Mouse (Mus musculus) bone marrow macrophage, adult 2 months (primary cell): ENCODE results near the gene Dnal4. TPM values are rescaled to one million over a fixed set of nuclear protein-coding genes. Genes with fewer than 3 reads are reported as not detected.

ENCODE experiments used
- H3K27ac ChIP-seq: 2 replicates; pipeline ENCODE4 v1.5.1; 2012; ENCODE audit warnings: low read depth, low read length; ENCODE audit not compliant: insufficient read depth
- H3K4me1 ChIP-seq: 2 replicates; pipeline ENCODE4 v1.6.1; 2012; ENCODE audit warnings: low read length; ENCODE audit not compliant: control insufficient read depth, insufficient read depth
- H3K4me3 ChIP-seq: 2 replicates; pipeline ENCODE4 v1.5.1; 2012; ENCODE audit warnings: mild to moderate bottlenecking, low read length, moderate library complexity; ENCODE audit not compliant: insufficient read depth
- CTCF ChIP-seq: IDR thresholded peaks from 2 replicates; pipeline ENCODE4 v1.5.1; 2012; ENCODE audit warnings: low read depth, mild to moderate bottlenecking, low read length, moderate library complexity
- POLR2A ChIP-seq: IDR thresholded peaks from 2 replicates; pipeline ENCODE4 v1.6.1; 2012; ENCODE audit warnings: mild to moderate bottlenecking, low read depth, low read length, borderline replicate concordance
- polyA plus RNA-seq: library from polyadenylated mRNA; stranded (reverse); fragments of >200 nt; gene quantifications from 2 replicates; pipeline ENCODE4 v1.2.4, GENCODE M21; 2012; ENCODE audit not compliant: missing spikeins, insufficient read depth, insufficient read length

Gene Dnal4
- polyA plus RNA-seq, 1 experiment, result 23.9 TPM

DNA sequence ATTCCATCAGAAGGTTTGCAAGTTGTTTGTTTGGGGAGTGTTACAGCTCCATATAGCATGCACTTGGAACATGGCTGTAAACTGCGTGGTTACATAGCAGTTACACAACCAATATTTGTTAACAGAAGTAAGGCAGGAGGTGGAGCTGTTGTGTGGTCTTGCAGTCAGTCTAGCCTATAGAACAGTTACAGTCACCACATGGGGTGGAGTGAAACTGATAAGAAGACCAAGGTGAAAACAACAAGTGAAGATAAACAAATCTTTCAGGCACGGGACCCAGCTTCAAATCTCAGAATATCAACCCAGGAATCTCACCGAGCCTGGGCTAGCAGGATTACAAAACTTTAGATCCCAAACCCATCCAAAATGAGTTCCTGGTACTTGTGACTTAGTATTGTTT is 36.9 kb downstream of the Dnal4 start:
- TF ChIP-seq CTCF (no peak), POLR2A (no peak)
- Histone ChIP-seq H3K27ac (no peak overlapping the region), H3K4me1 (peaks cover 13% of the 10 kb centered on the region), H3K4me3 (peak overlapping the region; percentile 78; the same call in 1 of the 2 replicates)

DNA sequence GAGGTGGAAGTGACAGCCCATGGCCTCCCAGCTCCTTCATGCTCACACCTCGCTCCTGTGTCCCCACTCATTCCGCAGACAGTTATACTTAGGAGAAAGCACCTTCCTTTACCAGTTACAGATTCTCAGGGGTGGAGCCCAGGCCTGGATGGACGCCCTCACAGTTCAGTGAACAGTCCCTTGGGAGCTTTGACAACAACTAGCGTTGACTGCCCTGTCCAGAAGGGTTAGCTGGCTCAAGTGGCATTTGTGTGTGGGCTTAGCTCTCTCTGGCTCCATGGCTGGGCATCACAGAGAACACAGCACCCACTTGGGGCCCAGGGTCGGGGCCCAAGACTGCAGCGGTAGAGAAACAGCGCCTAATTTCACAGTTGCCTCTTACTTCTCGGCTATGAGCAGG is 43.3 kb downstream of the Dnal4 start:
- H3K4me1 ChIP-seq, result no peaks in the 10 kb centered on the region
- TF ChIP-seq CTCF (no peak), POLR2A (no peak)
- H3K27ac ChIP-seq, result no peak overlapping the region
- no peak overlapping the region for H3K4me3 ChIP-seq

DNA sequence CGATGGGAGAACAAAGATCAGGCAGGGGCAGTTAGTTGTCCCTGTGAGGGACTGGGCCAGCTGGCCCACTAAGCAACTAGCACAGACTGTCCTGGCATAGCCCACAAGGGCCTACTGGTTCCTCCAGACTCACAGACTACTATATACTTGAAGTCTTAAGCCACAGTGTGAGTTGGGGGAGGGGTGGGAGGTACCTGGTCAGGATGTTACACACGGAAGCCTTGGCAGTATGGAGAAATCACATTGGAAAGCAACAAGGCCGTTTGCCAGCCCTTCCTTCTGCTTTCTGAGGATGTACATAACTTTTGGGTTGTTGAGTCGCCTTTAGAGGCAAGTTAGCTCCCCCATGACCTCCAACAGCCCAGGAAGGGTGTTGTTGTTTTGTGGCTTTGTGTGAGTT is 44.0 kb downstream of the Dnal4 start:
- TF ChIP-seq POLR2A (no peak), CTCF (no peak)
- Histone ChIP-seq H3K4me3 (no peak overlapping the region), H3K27ac (no peak overlapping the region), H3K4me1 (no peaks in the 10 kb centered on the region)

DNA sequence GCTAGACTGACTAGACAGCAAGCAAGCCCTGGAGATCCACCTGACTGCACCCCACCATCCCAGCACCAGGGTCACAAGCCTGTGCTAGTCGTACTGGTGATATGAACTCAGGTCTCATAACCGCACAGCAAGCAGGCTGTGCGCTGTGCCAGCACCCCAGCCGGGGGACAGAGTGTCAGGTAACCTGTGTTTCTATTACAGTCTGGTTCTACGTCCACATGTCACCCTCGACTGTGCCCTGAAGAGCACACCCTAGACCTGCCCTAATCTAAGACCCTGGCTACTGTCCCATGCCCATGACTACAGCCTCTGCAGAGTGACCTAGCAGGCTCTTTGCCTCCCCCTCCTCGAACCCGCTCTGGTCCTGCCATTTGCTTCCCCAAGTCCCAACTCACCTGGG is 44.5 kb downstream of the Dnal4 start:
- TF ChIP-seq POLR2A (no peak), CTCF (no peak)
- Histone ChIP-seq H3K27ac (no peak overlapping the region), H3K4me1 (no peaks in the 10 kb centered on the region), H3K4me3 (no peak overlapping the region)

DNA sequence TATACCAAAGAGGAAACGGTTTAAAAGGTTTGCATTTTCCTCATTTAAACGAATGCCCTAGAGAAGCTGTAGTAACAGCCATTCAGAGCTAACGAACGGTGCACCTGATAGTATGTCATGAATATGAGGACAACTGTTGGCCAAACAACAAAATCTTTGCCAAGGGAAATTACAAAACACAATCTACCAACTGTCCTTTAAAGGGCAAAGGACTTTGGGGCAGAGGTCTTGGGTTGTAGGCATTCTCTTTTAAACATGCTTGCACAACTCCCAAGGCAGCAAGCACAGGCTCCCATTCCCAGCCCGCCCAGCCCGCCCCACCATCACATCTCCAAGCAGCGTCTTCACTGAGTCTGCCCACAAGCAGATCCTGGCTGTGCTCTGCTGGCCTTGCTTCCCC is 46.1 kb downstream of the Dnal4 start:
- Histone ChIP-seq H3K27ac (no peak overlapping the region), H3K4me1 (no peaks in the 10 kb centered on the region), H3K4me3 (no peak overlapping the region)
- no peak for TF ChIP-seq CTCF
- no peak for TF ChIP-seq POLR2A

DNA sequence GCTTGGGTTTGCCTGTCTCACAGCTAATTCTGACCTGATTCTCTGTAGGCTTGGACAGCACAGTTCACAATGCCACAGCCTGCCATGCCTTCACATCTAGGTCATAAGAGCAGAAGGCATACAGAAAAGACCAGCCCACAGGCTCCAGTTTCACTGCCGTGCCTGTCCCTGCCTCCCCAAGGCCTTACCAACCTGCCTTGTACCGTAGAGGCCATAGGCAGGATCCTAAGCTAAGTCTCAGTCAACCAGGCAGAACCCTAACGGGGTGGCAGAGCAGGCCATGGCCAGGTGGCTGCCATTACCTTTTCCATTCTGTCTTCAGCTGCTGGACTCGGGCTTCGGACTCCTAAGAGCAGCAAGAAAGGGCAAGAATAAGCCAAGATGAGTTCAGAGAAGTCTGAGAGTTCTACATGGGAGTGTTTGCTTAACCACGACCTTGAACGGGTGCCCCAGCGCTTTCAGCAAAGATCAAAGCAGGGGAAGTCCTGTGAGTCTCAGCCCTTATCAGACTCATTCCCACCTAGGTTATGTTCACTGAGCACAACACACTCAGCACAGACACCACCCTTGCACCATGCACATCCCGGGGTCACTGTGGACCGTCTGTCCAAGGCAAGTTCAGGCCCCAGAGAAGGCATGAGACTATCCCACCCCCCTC is 48.8 kb downstream of the Dnal4 start:
- Histone ChIP-seq H3K4me1 (no peaks in the 10 kb centered on the region), H3K4me3 (no peak overlapping the region), H3K27ac (no peak overlapping the region)
- TF ChIP-seq POLR2A (no peak), CTCF (no peak)

DNA sequence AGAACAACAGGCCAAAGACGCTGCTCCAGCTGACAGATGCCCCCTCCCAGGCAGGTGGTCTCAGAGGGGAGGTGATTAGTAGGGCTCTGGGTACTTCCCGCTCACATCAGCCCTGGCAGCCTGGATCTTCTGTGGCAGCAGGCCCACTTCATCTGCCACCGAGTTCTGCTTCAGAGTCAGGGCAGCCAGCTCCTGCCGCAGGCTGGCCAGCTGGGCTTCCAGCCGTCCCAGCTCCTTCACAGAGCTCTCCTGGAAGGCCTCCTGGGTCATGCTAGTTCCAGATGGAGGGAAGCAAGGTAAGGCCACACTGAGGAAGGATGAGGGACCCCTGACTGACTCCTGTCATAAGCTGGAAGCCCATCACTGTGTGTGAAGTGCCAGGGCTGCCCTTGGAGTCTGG is 49.3 kb downstream of the Dnal4 start:
- Histone ChIP-seq H3K27ac (no peak overlapping the region), H3K4me3 (no peak overlapping the region), H3K4me1 (no peaks in the 10 kb centered on the region)
- TF ChIP-seq POLR2A, result no peak

DNA sequence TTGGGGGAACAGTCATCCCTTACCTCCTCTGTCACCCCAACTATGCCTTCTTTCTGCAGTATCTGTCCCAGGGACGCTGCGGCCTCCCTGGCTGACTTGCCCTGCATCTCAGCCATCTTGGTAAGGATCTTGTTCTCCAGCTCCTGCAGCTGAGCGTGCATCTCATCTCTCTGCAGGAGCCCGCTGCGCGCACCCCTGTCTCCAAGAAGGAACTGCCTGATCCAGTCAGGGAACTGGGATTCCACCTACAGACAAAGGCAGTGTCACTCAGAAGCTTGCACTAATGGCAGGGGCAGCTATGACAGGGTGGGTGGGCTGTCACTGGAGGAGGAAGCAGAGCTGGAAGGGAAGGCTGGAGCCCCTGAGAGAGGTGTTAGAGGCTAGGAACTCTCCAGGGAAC is 49.8 kb downstream of the Dnal4 start:
- no peak overlapping the region for H3K4me3 ChIP-seq
- no peaks in the 10 kb centered on the region for H3K4me1 ChIP-seq
- no peak overlapping the region for H3K27ac ChIP-seq
- TF ChIP-seq CTCF, result no peak
- TF ChIP-seq POLR2A, result no peak

DNA sequence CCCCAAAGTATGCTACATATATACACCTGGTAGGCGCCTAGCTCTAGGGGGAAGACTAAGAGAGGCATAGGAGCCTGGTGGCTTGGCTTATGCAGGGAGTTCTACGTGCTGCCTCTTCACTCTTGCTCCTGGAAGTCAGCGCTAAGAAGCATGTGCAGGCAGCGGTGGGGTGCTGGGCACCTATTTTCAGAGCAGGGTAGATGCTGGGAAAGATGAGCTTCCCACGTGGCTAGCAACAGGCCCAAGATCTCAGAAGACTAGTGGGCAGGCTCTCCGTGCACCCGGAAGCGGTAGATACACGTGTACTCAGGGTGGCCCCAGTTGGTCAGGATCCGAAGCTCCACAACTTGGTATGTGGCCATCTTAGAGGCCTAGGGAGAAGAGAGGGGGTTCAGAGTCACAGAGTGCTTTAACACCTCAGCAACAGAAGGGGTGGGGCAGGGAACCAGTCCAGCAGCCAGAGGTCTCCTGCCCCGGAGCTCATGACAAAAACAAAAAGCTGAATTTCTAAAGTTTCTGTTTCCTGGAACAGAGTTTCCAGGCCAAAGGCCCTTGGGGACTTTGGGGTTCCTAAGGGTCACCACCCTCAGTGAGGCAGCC is 52.4 kb downstream of the Dnal4 start:
- Histone ChIP-seq H3K4me1 (peaks cover 8% of the 10 kb centered on the region), H3K27ac (no peak overlapping the region), H3K4me3 (no peak overlapping the region)
- TF ChIP-seq POLR2A, result no peak
- TF ChIP-seq CTCF, result no peak

DNA sequence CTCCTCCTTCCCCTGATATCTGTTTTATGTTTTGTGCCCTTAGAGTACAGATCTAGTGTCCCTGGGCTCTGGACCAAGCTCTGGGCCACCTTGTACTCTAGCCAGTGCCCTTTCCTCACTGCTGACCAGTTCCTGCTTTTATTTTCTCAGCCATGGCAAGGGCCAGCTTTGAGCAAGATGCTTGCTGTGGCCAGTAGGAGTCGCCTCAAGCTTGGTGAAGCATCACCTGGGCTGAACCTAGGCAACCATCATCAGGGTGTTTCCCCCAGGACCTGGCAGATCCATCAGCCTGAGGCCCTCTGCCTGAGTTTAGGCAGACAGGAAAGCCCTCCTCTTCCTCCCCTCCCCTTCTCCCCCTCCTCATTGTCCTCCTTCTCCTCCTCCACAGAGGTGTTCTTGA is 54.2 kb downstream of the Dnal4 start:
- peak; percentile 51; the same call in 1 of the 2 replicates for TF ChIP-seq CTCF
- no peak for TF ChIP-seq POLR2A
- Histone ChIP-seq H3K4me3 (no peak overlapping the region), H3K27ac (no peak overlapping the region), H3K4me1 (peaks cover 9% of the 10 kb centered on the region)

DNA sequence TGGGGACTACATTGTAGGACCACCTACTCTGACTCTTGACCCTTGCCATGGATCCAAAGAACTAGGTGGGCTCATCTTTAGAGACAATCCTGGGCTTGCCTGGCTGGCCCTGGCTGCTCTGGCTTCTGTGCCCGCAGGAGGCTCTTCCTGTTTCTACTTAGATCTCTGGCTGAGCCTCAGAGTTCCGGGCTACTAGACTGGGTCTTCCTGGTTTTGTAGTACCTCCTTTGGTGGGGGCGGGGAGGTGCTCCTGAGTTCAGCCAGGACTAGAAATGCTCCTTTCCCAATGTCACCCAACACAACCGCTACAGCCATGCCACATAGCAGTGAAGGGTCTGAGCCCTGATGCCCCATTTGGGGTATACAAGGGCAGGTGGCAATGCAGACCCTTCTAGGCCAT is 56.9 kb downstream of the Dnal4 start:
- Histone ChIP-seq H3K4me3 (no peak overlapping the region), H3K27ac (peak overlapping the region; percentile 48), H3K4me1 (peaks cover 9% of the 10 kb centered on the region)
- TF ChIP-seq CTCF (no peak), POLR2A (no peak)
